ENCODE assay signal across 10 mouse cellular contexts in genomic region chr1:133911456-133911855, GRCm38 (mm10). TPM values are rescaled to one million over a fixed set of nuclear protein-coding genes. Genes with fewer than 3 reads are reported as not detected.
DNase-seq lines count a peak whose midpoint lies in the region; ATAC-seq and TF ChIP-seq lines count a peak whose summit lies in the region.
"Had no signal": no experiment of that assay in that cellular context is flagged by ENCODE, and none has a peak within 500 bp of the region (broad histone marks: within the 10 kb centered on the region; RNA-seq: fewer than 3 reads in every experiment).

No protein-coding gene starts in this region.

- peaks cover 4% of the 10 kb centered on the region for H3K4me1 ChIP-seq in hindbrain, embryonic 11.5 days (replicated peaks; ENCODE audit: control insufficient read depth, insufficient read depth, low read length)
- peaks cover 34% of the 10 kb centered on the region for H3K4me1 ChIP-seq in hindbrain, embryonic 12.5 days
- H3K4me1 ChIP-seq in embryonic facial prominence, embryonic 10.5 days, result peaks cover 40% of the 10 kb centered on the region
- H3K4me1 ChIP-seq in kidney, postnatal 0 days (replicated peaks; ENCODE audit: insufficient read depth, low read length), result peaks cover 12% of the 10 kb centered on the region

- no peak overlapping the region for H3K4me2 ChIP-seq in hindbrain, embryonic 11.5 days (replicated peaks; ENCODE audit: low read depth, low read length)
- H3K4me2 ChIP-seq in hindbrain, embryonic 12.5 days (replicated peaks), result no peak overlapping the region
- no peak overlapping the region for H3K4me2 ChIP-seq in kidney, postnatal 0 days (ENCODE audit: low read length)
- H3K4me2 ChIP-seq: embryonic facial prominence, embryonic 12.5 days; stomach, embryonic 15.5 days had no signal

- 25% methylated on average over 4 of the region's 4 CpGs for WGBS in hindbrain, embryonic 11.5 days
- WGBS in hindbrain, embryonic 12.5 days, result 29% methylated on average over 4 of the region's 4 CpGs
- 28% methylated on average over 4 of the region's 4 CpGs for WGBS in embryonic facial prominence, embryonic 10.5 days
- 29% methylated on average over 4 of the region's 4 CpGs for WGBS in kidney, postnatal 0 days

- no peaks in the 10 kb centered on the region for H3K36me3 ChIP-seq in hindbrain, embryonic 11.5 days (ENCODE audit: control insufficient read depth, insufficient read depth, low read length)
- no peaks in the 10 kb centered on the region for H3K36me3 ChIP-seq in hindbrain, embryonic 12.5 days
- H3K36me3 ChIP-seq in embryonic facial prominence, embryonic 10.5 days (replicated peaks), result no peaks in the 10 kb centered on the region
- no peaks in the 10 kb centered on the region for H3K36me3 ChIP-seq in kidney, postnatal 0 days (ENCODE audit: insufficient read depth, low read length)
- H3K36me3 ChIP-seq: embryonic facial prominence, embryonic 12.5 days; stomach, embryonic 15.5 days had no signal

- H3K4me3 ChIP-seq in hindbrain, embryonic 11.5 days (ENCODE audit: low read depth, low read length), result no peak overlapping the region
- H3K4me3 ChIP-seq in hindbrain, embryonic 12.5 days, result no peak overlapping the region
- no peak overlapping the region for H3K4me3 ChIP-seq in embryonic facial prominence, embryonic 10.5 days
- H3K4me3 ChIP-seq in kidney, postnatal 0 days (replicated peaks; ENCODE audit: low read depth, low read length), result no peak overlapping the region
- H3K4me3 ChIP-seq: embryonic facial prominence, embryonic 12.5 days; stomach, embryonic 15.5 days had no signal

- peak; percentile 85 for DNase-seq in hindbrain, embryonic 11.5 days (ENCODE audit: low spot score)
- DNase-seq in B cell, adult 2 months, result peak; percentile 51 to 54
- DNase-seq in adrenal gland, adult 2 months, result peak; percentile 62
- peak; percentile 75 for DNase-seq in embryonic facial prominence, embryonic 10.5 days (ENCODE audit: low spot score)
- DNase-seq in kidney, postnatal 0 days (ENCODE audit: low spot score), result peak; percentile 84
- DNase-seq in thymus, postnatal 36 days, result peak; percentile 29 to 39

- peak; percentile 97 for TF ChIP-seq CTCF in kidney, postnatal 0 days (IDR thresholded peaks at IDR 0.05; ENCODE audit: low read depth)

- H3K9me3 ChIP-seq in hindbrain, embryonic 11.5 days (ENCODE audit: control insufficient read depth, low read length), result no peaks in the 10 kb centered on the region
- no peaks in the 10 kb centered on the region for H3K9me3 ChIP-seq in hindbrain, embryonic 12.5 days (replicated peaks)
- H3K9me3 ChIP-seq in embryonic facial prominence, embryonic 10.5 days, result no peaks in the 10 kb centered on the region
- no peaks in the 10 kb centered on the region for H3K9me3 ChIP-seq in kidney, postnatal 0 days (replicated peaks; ENCODE audit: low read length)
- H3K9me3 ChIP-seq: embryonic facial prominence, embryonic 12.5 days; stomach, embryonic 15.5 days had no signal

- no peak for ATAC-seq in hindbrain, embryonic 11.5 days (ENCODE audit: low FRiP score)
- ATAC-seq in hindbrain, embryonic 12.5 days (ENCODE audit: low FRiP score), result no peak
- ATAC-seq in kidney, postnatal 0 days (replicated peaks; ENCODE audit: low FRiP score, low read depth), result no peak
- ATAC-seq in megakaryocyte, adult 5-6 weeks (ENCODE audit: poor library complexity, severe bottlenecking), result peak; percentile 63

- H3K27me3 ChIP-seq in hindbrain, embryonic 11.5 days (ENCODE audit: control insufficient read depth, insufficient read depth, low read length), result no peaks in the 10 kb centered on the region
- H3K27me3 ChIP-seq in hindbrain, embryonic 12.5 days, result peaks cover 10% of the 10 kb centered on the region
- peaks cover 50% of the 10 kb centered on the region for H3K27me3 ChIP-seq in embryonic facial prominence, embryonic 10.5 days (replicated peaks; ENCODE audit: low read depth, poor library complexity, severe bottlenecking)
- H3K27me3 ChIP-seq in kidney, postnatal 0 days (ENCODE audit: insufficient read depth, low read length), result no peaks in the 10 kb centered on the region
- H3K27me3 ChIP-seq: stomach, embryonic 15.5 days had no signal

- H3K9ac ChIP-seq in hindbrain, embryonic 11.5 days (ENCODE audit: low read depth, low read length), result no peak overlapping the region
- H3K9ac ChIP-seq in hindbrain, embryonic 12.5 days, result no peak overlapping the region
- H3K9ac ChIP-seq in kidney, postnatal 0 days (ENCODE audit: low read depth, low read length), result no peak overlapping the region
- H3K9ac ChIP-seq: embryonic facial prominence, embryonic 12.5 days; stomach, embryonic 15.5 days had no signal

- no peak overlapping the region for H3K27ac ChIP-seq in hindbrain, embryonic 11.5 days (ENCODE audit: low read depth, low read length)
- H3K27ac ChIP-seq in hindbrain, embryonic 12.5 days, result no peak overlapping the region
- H3K27ac ChIP-seq in embryonic facial prominence, embryonic 10.5 days (replicated peaks), result no peak overlapping the region
- H3K27ac ChIP-seq in kidney, postnatal 0 days, result no peak overlapping the region
- H3K27ac ChIP-seq: embryonic facial prominence, embryonic 12.5 days; stomach, embryonic 15.5 days had no signal

RNA-seq across cellular contexts. Expression of gene Optc, which starts 3.7 kb away (rescaled TPM):
- polyA plus RNA-seq in hindbrain, embryonic 11.5 days (2014; fragmentation: Nextera tagmentation; extraction: Ambion mirVana), result 2.4 and 3.0 TPM in 2 replicates
- polyA plus RNA-seq in hindbrain, embryonic 12.5 days (2016; fragmentation: Nextera tagmentation; extraction: Ambion mirVana), result 2.0 and 4.0 TPM in 2 replicates
- total RNA-seq in adrenal gland, adult 2 months (2021), result 1 to 10 TPM in 1 of 2 experiments, under 1 TPM in 1; 0.98 to 1.0 TPM
- polyA plus RNA-seq in adrenal gland, adult 2 months (2012; rRNA removed), result 0.83 and 1.3 TPM in 2 replicates
- 0.38 and 0.79 TPM in 2 replicates for polyA plus RNA-seq in embryonic facial prominence, embryonic 10.5 days (2016; fragmentation: Nextera tagmentation; extraction: Ambion mirVana)
- polyA plus RNA-seq in kidney, postnatal 0 days (2015; fragmentation: Nextera tagmentation; extraction: Ambion mirVana), result 0.39 and 0.40 TPM in 2 replicates
- not detected in 2 replicates for total RNA-seq in megakaryocyte, adult 5-6 weeks (2015)
- total RNA-seq in megakaryocyte, adult 5-6 weeks (2017), result not detected in 2 replicates

RNA-seq across cellular contexts. Expression of gene Prelp, which starts 9.8 kb away (rescaled TPM):
- polyA plus RNA-seq in hindbrain, embryonic 11.5 days (2014; fragmentation: Nextera tagmentation; extraction: Ambion mirVana), result 3.2 and 3.3 TPM in 2 replicates
- polyA plus RNA-seq in hindbrain, embryonic 12.5 days (2016; fragmentation: Nextera tagmentation; extraction: Ambion mirVana), result 7.2 and 10.5 TPM in 2 replicates
- 10 to 100 TPM; 54.7 to 70.2 TPM for total RNA-seq in adrenal gland, adult 2 months (2021)
- 30.6 and 44.4 TPM in 2 replicates for polyA plus RNA-seq in adrenal gland, adult 2 months (2012; rRNA removed)
- 0.74 and 0.91 TPM in 2 replicates for polyA plus RNA-seq in embryonic facial prominence, embryonic 10.5 days (2016; fragmentation: Nextera tagmentation; extraction: Ambion mirVana)
- 2.2 TPM in 2 replicates for polyA plus RNA-seq in kidney, postnatal 0 days (2015; fragmentation: Nextera tagmentation; extraction: Ambion mirVana)
- total RNA-seq in megakaryocyte, adult 5-6 weeks (2015), result 0.21 and 0.33 TPM in 2 replicates
- total RNA-seq in megakaryocyte, adult 5-6 weeks (2017), result 0.11 TPM in 1 of 2 replicates, not detected in the other

Comparison
In these comparisons a context has a peak if more than half of its experiments do, and no peak if none do; other contexts are left out.
1. DNase-seq: peak in every context shown above with its lines; median percentile 85 in hindbrain, embryonic 11.5 days; 84 in kidney, postnatal 0 days; 75 in embryonic facial prominence, embryonic 10.5 days; 62 in adrenal gland, adult 2 months; 52 in B cell, adult 2 months; 34 in thymus, postnatal 36 days.